In genomic region chr16:87716269-87716668, GRCm38 (mm10) we compare ENCODE assay signal across 12 mouse cellular contexts. TPM values are rescaled to one million over a fixed set of nuclear protein-coding genes. Genes with fewer than 3 reads are reported as not detected.
DNase-seq lines count a peak whose midpoint lies in the region; ATAC-seq and TF ChIP-seq lines count a peak whose summit lies in the region.
"Had no signal": no experiment of that assay in that cellular context is flagged by ENCODE, and none has a peak within 500 bp of the region (broad histone marks: within the 10 kb centered on the region; RNA-seq: fewer than 3 reads in every experiment).

No protein-coding gene starts in this region.

- peak; percentile 33; the same call in 1 of the 2 replicates for ATAC-seq in heart, embryonic 12.5 days (ENCODE audit: insufficient number of reproducible peaks, low FRiP score)
- peak; percentile 52 for ATAC-seq in granulocyte monocyte progenitor cell, adult 5-6 weeks (replicated peaks; ENCODE audit: poor library complexity, severe bottlenecking)

- peak overlapping the region; percentile 31 for H3K4me2 ChIP-seq in heart, embryonic 12.5 days
- H3K4me2 ChIP-seq: forebrain, embryonic 12.5 days; liver, embryonic 13.5 days had no signal

- no peak overlapping the region for H3K4me3 ChIP-seq in heart, embryonic 12.5 days
- no peak overlapping the region for H3K4me3 ChIP-seq in cerebellum, adult 2 months (replicated peaks; ENCODE audit: insufficient read depth, low read depth, low read length)
- H3K4me3 ChIP-seq: forebrain, embryonic 12.5 days; liver, embryonic 13.5 days had no signal

- no peak overlapping the region for H3K9ac ChIP-seq in heart, embryonic 12.5 days
- H3K9ac ChIP-seq: forebrain, embryonic 12.5 days; liver, embryonic 13.5 days had no signal

- no peak for TF ChIP-seq CTCF in cerebellum, adult 2 months (IDR thresholded peaks at IDR 0.05; ENCODE audit: borderline replicate concordance, insufficient read depth, low read depth, low read length)

- 43% methylated on average over 11 of the region's 11 CpGs for WGBS in heart, embryonic 12.5 days
- 28% methylated on average over 11 of the region's 11 CpGs for WGBS in cerebellum, adult 2 months

- no peaks in the 10 kb centered on the region for H3K27me3 ChIP-seq in heart, embryonic 12.5 days (replicated peaks)
- H3K27me3 ChIP-seq in cerebellum, adult 2 months (ENCODE audit: control insufficient read depth, insufficient read depth, low read length) = no peaks in the 10 kb centered on the region
- H3K27me3 ChIP-seq: forebrain, embryonic 12.5 days; liver, embryonic 13.5 days had no signal

- TF ChIP-seq POLR2A in cerebellum, adult 2 months (IDR thresholded peaks at IDR 0.05; ENCODE audit: borderline replicate concordance, insufficient read depth, low read length) = no peak

- H3K36me3 ChIP-seq in heart, embryonic 12.5 days = peaks cover 19% of the 10 kb centered on the region

- DNase-seq in heart, adult 9 months (ENCODE audit: low spot score in 2 of 2) = no peak
- DNase-seq in 3T3-L1 (ENCODE audit: low read depth, low spot score) = peak; percentile 46
- DNase-seq in lung, postnatal 10 days = peak; percentile 67
- no peak for DNase-seq in T-cell, adult 2 months (ENCODE audit: low spot score)
- no peak for DNase-seq in ovary, postnatal 10 days (ENCODE audit: low spot score)
- no peak for DNase-seq in cerebellum, adult 2 months
- DNase-seq: embryo, embryonic 11 days; gastrocnemius, postnatal 36 days; liver, embryonic 13.5 days had no signal

- peak overlapping the region; percentile 44 for H3K27ac ChIP-seq in heart, embryonic 12.5 days (ENCODE audit: poor library complexity, severe bottlenecking)
- no peak overlapping the region for H3K27ac ChIP-seq in cerebellum, adult 2 months (ENCODE audit: insufficient read depth, low read length)
- H3K27ac ChIP-seq: forebrain, embryonic 12.5 days; liver, embryonic 13.5 days had no signal

- no peaks in the 10 kb centered on the region for H3K9me3 ChIP-seq in heart, embryonic 12.5 days (replicated peaks)
- H3K9me3 ChIP-seq: forebrain, embryonic 12.5 days; liver, embryonic 13.5 days had no signal

- H3K4me1 ChIP-seq in heart, embryonic 12.5 days (replicated peaks) = peaks cover 58% of the 10 kb centered on the region
- H3K4me1 ChIP-seq in cerebellum, adult 2 months (ENCODE audit: control insufficient read depth, insufficient read depth, low read length) = peaks cover 8% of the 10 kb centered on the region
- H3K4me1 ChIP-seq: forebrain, embryonic 12.5 days had no signal

RNA-seq across cellular contexts. Expression of gene Bach1, which starts 17.5 kb away (rescaled TPM):
- polyA plus RNA-seq in heart, embryonic 12.5 days (2016; fragmentation: Nextera tagmentation; extraction: Ambion mirVana) = 9.6 and 11.6 TPM in 2 replicates
- total RNA-seq in granulocyte monocyte progenitor cell, adult 5-6 weeks (2014; fragmentation: Nextera tagmentation) = 15.2 and 20.2 TPM in 2 replicates
- 29.6 and 29.8 TPM in 2 replicates for total RNA-seq in granulocyte monocyte progenitor cell, adult 5-6 weeks (2017)
- polyA plus RNA-seq in cerebellum, adult 2 months (2012; rRNA removed) = 8.5 and 8.7 TPM in 2 replicates

Comparison
In these comparisons a context has a peak if more than half of its experiments do, and no peak if none do; other contexts are left out.
1. DNase-seq: peak in 3T3-L1 (single experiment) and lung, postnatal 10 days (single experiment); none in heart, adult 9 months (0 of 2), T-cell, adult 2 months (single experiment), ovary, postnatal 10 days (single experiment) and cerebellum, adult 2 months (0 of 2).